Mouse (Mus musculus) thymus, postnatal 10 days (tissue): ENCODE measurements around the gene Vma21-ps.
"Not testable (repeated sequence)": the region's sequence is repeated elsewhere in the genome, so short reads cannot be mapped to it uniquely, and the experiment has no call there.

ENCODE experiments used
- DNase-seq, 2 experiments: peaks; one replicate each; pipeline ENCODE4 v3.0.0; 2021; ENCODE audit warnings: low spot score in 2 of 2

Gene Vma21-ps

GRCm38 (mm10) chr4:52497144-52497543 lies at the start of gene Vma21-ps:
Gene Vma21-ps, minus strand, starts transcription at chr4:52497244.
- DNase-seq, result not testable (repeated sequence)

GRCm38 (mm10) chr4:52543001-52543400 lies 46.0 kb upstream of the Vma21-ps start:
- no peak for DNase-seq

- DNase-seq, result no peak
Observed at GRCm38 (mm10) chr4:52530636-52531035, 33.6 kb upstream of the Vma21-ps start.

GRCm38 (mm10) chr4:52526464-52526863 lies 29.4 kb upstream of the Vma21-ps start:
- no peak for DNase-seq

GRCm38 (mm10) chr4:52519301-52519700 lies 22.3 kb upstream of the Vma21-ps start:
- DNase-seq, result no peak

- no peak for DNase-seq
Observed at GRCm38 (mm10) chr4:52517580-52517979, 20.5 kb upstream of the Vma21-ps start.

- no peak for DNase-seq
Observed at GRCm38 (mm10) chr4:52487486-52487885, 9.6 kb downstream of the Vma21-ps start.

GRCm38 (mm10) chr4:52473431-52473830 lies 23.6 kb downstream of the Vma21-ps start:
- no peak for DNase-seq

- no peak for DNase-seq
Observed at GRCm38 (mm10) chr4:52461321-52461720, 35.7 kb downstream of the Vma21-ps start.

- DNase-seq, result no peak
Observed at GRCm38 (mm10) chr4:52459726-52460125, 37.3 kb downstream of the Vma21-ps start.
